Mouse (Mus musculus): ENCODE results near the gene Mctp2.

- TF ChIP-seq POLR2A (IDR thresholded peaks at IDR 0.05; ENCODE audit: borderline replicate concordance, insufficient read depth, low read length) (no peak), CTCF (IDR thresholded peaks at IDR 0.05; ENCODE audit: borderline replicate concordance, insufficient read depth, low read depth, low read length) (no peak)
These were observed 8.1 kb upstream of the Mctp2 start for GRCm38 (mm10) chr7:72314395-72315060.
